Mouse (Mus musculus): ENCODE measurements around the gene Rgl2. TPM values are rescaled to one million over a fixed set of nuclear protein-coding genes. Genes with fewer than 3 reads are reported as not detected.

The Rgl2 gene
- polyA plus RNA-seq (2014; fragmentation: Illumina TruSeq; extraction: RNeasy Lipid Tissue Mini Kit (QIAGEN cat#74804); ENCODE audit: low read depth, low replicate concordance), result 0.64 TPM

DNA sequence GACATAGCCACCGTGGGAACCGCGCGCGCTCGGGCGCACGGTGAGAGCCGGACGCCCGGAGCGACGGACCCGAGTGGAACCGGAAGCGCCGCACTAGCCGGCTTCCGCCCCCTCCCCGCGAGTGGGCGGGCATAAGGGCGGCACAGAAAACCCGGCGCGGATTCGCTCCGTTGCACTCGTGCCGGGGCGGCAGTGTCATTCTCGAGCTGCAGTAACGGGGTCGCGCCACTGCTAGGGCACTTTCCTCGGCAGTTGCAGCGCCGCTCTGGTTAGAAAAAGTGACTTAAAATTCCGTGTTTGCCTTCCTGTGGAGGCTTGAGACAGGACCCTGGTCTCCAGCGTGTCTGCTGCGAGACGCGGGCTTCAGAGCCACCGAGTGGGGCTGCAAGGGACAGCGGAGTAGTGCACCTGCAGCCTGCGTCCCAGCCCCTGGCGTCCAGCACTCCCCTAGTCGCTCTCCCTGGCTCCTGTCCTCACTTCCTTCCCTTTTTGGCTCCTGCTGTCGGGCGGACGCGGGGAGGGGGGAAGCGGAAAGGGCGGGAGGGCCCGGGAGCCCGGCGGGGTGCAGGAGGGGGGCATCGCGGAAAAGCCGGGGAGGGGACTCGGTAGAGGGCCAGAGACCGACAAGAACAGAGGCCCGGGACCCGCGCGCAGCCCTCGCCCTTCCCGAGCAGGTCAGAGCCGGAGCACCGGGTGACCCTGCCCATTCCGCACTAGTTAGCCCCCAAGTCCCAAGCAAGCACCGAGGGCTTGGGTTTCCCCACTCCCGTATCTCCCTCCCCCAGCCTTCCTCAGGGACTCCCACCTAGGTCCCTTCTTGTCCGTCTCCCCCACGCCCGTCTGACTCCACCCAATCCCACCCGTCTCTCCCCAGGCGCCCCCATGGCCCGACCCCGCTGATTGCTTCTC is at the start of gene Rgl2:
Rgl2 (plus strand) TSS at position 173 of the 909 bp plus-strand sequence.

GRCm38 (mm10) chr17:33890533-33891059 is 38.7 kb upstream of the Rgl2 start, which contains the start of gene Kifc1:
Gene Kifc1 (minus strand): TSS chr17:33890661.

DNA sequence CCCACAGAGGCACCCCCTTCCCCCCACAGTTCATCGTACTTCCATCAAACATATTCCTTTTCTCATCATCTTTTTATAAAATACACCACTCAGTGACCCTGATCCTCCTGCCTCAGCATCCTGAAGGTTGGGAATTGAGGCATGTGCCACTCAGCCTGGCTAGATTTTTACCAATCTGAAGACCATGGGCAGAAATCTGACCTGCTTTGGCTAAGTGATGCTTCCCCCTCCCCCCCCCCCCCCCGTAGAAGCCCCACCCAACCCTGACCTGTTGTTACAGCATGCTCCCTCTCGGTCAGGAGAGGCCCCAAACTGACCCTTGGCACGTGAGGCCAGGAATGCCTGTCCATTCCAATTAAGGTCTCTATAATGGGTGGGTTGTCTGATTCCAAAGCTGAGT is 24.5 kb upstream of the Rgl2 start, which contains the start of gene Platr17:
Platr17 (plus strand) TSS at position 301 of the 400 bp plus-strand sequence.

GRCm38 (mm10) chr17:33909077-33909868 is 20.1 kb upstream of the Rgl2 start, which contains the start of gene Daxx:
Gene Daxx (plus strand): TSS chr17:33909414.

DNA sequence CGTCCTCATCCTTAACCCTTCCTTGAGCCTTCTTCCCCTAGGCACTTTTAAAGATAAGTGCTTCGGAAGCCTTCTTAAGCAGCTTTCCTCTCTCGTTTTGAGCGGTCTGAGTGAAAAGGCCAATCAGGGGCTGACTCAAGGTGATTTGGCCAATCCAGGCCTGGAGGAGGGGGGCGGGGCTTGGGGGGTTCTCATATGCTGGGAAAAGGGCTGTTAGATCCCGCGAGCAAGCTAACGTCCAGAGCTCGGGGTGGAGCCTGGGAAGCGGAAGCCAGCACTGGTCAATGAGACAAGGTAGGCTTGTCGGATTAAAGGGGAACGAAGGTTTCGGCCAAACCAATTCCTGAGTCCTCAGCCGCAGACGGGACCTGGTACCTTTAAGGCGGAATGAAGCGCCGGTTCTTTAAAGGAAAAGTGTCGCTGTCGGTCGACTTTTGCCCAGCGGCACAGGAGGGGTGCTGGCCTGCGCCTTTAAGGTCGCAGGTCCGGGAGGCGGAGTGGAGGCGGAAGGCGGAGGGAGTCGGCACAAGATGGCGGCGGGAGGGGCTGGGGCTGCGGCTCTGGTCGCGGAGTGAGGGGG is 13.6 kb upstream of the Rgl2 start, which contains the start of the genes Tapbp and Zbtb22:
Tapbp (plus strand) TSS at position 229 of the 580 bp plus-strand sequence.
Zbtb22 (plus strand) TSS at position 234 of the 580 bp plus-strand sequence.

GRCm38 (mm10) chr17:33940206-33940805 is 11.0 kb downstream of the Rgl2 start, which contains the start of the genes Pfdn6 and Wdr46:
Gene Pfdn6 (minus strand): TSS chr17:33940343.
Gene Wdr46 (plus strand): TSS chr17:33940660.

DNA sequence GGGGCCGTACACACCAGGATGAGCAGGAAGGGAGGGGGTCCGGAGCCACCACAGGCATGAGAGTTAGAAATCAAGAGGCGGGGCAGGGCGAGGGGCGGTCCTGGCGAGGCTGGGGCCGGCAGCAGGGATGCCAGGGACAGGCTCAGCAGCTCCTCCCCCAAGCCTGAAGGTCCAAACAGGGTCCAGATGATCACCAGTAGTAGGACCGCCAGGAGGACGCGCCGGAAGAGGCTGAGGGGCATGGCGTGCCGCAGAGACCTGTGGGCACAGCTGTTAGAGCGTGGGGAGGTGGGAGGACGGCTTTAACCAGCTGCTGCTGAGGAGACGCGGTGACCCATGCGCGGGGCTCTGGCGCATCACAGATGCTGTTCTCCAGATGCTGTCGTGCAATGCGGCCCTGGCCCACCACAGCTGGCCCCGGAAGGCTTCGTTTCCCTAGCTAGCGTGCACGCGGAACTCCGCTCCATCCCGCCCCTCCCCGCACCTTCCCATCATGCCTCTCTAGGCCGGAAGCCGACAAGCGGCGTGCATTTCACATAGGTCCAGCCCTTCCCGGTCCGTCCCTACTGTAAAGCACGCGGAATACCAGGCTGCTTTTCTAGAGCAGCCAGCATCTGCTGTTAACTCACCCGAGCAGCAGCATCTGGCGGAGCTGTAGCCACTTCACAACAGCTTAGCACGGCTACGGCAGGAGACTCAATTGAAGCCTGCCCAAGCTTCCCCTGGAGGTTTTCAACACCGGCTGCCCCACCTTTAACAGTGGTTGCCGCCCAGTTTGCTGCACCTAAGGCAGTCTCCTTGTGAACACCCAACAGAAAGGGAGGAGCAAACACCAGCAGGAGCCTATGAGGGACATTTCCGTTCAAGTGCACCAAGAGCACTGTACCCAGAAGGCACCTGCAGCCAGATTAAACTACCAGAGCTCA is 21.9 kb downstream of the Rgl2 start, which contains the start of gene B3galt4:
B3galt4 (minus strand) TSS at position 468 of the 926 bp plus-strand sequence.

DNA sequence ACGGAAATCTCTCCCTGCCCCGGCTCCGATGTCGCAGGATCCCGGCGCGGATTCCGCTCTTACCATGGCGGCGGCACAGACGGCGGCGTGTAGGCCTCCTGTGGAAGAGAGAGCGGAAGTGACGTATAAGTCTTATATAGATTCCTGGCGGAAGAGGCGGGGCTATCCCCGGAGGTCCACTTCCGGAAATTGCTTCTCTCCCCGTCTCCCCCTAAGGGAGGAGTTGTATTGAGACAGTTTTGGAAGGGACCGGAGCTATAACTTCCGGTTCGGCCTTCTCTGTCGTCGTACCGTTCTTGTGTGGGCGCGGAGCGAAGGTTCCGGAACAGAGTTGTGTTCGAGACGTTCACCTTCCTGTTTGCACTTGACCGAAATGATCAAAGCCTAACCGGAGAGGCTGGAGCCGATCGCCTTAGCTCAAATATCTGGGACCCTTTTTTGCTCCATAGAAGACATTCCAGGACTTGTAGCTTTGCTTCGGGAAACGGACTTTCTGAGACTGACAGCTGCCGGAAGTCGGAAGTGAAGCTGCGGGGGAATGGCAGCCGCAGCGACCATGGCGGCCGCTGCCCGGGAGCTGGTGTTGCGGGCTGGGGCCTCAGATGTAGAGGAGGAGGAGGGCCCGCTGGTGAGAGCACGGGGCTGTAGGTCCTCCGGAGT is 26.3 kb downstream of the Rgl2 start, which contains the start of the genes Vps52 and Rps18:
Vps52 (plus strand) TSS at position 258 of the 660 bp plus-strand sequence.
Rps18 (minus strand) TSS at position 447 of the 660 bp plus-strand sequence.

Other genes with a start within 250 kb of the Rgl2 start
- 147 TPM for gene Hnrnpm, start 242.7 kb upstream of the Rgl2 start, polyA plus RNA-seq (2014; fragmentation: Illumina TruSeq; extraction: RNeasy Lipid Tissue Mini Kit (QIAGEN cat#74804); ENCODE audit: low read depth, low replicate concordance)
- gene March2, start 210.9 kb upstream of the Rgl2 start, polyA plus RNA-seq (2014; fragmentation: Illumina TruSeq; extraction: RNeasy Lipid Tissue Mini Kit (QIAGEN cat#74804); ENCODE audit: low read depth, low replicate concordance), result 24.2 TPM
- gene Rab11b, start 169.0 kb upstream of the Rgl2 start, polyA plus RNA-seq (2014; fragmentation: Illumina TruSeq; extraction: RNeasy Lipid Tissue Mini Kit (QIAGEN cat#74804); ENCODE audit: low read depth, low replicate concordance), result 9.3 TPM
- 8.0 TPM for gene Angptl4, start 147.7 kb upstream of the Rgl2 start, polyA plus RNA-seq (2014; fragmentation: Illumina TruSeq; extraction: RNeasy Lipid Tissue Mini Kit (QIAGEN cat#74804); ENCODE audit: low read depth, low replicate concordance)
- gene Kank3, start 119.0 kb upstream of the Rgl2 start, polyA plus RNA-seq (2014; fragmentation: Illumina TruSeq; extraction: RNeasy Lipid Tissue Mini Kit (QIAGEN cat#74804); ENCODE audit: low read depth, low replicate concordance), result 3.1 TPM
- 37.1 TPM for gene Rps28, start 105.0 kb upstream of the Rgl2 start, polyA plus RNA-seq (2014; fragmentation: Illumina TruSeq; extraction: RNeasy Lipid Tissue Mini Kit (QIAGEN cat#74804); ENCODE audit: low read depth, low replicate concordance)
- 24.4 TPM for gene Ndufa7, start 105.0 kb upstream of the Rgl2 start, polyA plus RNA-seq (2014; fragmentation: Illumina TruSeq; extraction: RNeasy Lipid Tissue Mini Kit (QIAGEN cat#74804); ENCODE audit: low read depth, low replicate concordance)
- gene Cd320, start 86.5 kb upstream of the Rgl2 start, polyA plus RNA-seq (2014; fragmentation: Illumina TruSeq; extraction: RNeasy Lipid Tissue Mini Kit (QIAGEN cat#74804); ENCODE audit: low read depth, low replicate concordance), result 1.5 TPM
- gene Gm7029, start 55.7 kb upstream of the Rgl2 start, polyA plus RNA-seq (2014; fragmentation: Illumina TruSeq; extraction: RNeasy Lipid Tissue Mini Kit (QIAGEN cat#74804); ENCODE audit: low read depth, low replicate concordance), result not detected
- not detected for gene Kifc1, start 38.9 kb upstream of the Rgl2 start, polyA plus RNA-seq (2014; fragmentation: Illumina TruSeq; extraction: RNeasy Lipid Tissue Mini Kit (QIAGEN cat#74804); ENCODE audit: low read depth, low replicate concordance)
- not detected for gene Platr17, start 24.4 kb upstream of the Rgl2 start, polyA plus RNA-seq (2014; fragmentation: Illumina TruSeq; extraction: RNeasy Lipid Tissue Mini Kit (QIAGEN cat#74804); ENCODE audit: low read depth, low replicate concordance)
- gene Daxx, start 20.1 kb upstream of the Rgl2 start, polyA plus RNA-seq (2014; fragmentation: Illumina TruSeq; extraction: RNeasy Lipid Tissue Mini Kit (QIAGEN cat#74804); ENCODE audit: low read depth, low replicate concordance), result 3.7 TPM
- 29.5 TPM for gene Tapbp, start 13.6 kb upstream of the Rgl2 start, polyA plus RNA-seq (2014; fragmentation: Illumina TruSeq; extraction: RNeasy Lipid Tissue Mini Kit (QIAGEN cat#74804); ENCODE audit: low read depth, low replicate concordance)
- 1.7 TPM for gene Zbtb22, start 13.6 kb upstream of the Rgl2 start, polyA plus RNA-seq (2014; fragmentation: Illumina TruSeq; extraction: RNeasy Lipid Tissue Mini Kit (QIAGEN cat#74804); ENCODE audit: low read depth, low replicate concordance)
- gene Pfdn6, start 10.8 kb downstream of the Rgl2 start, polyA plus RNA-seq (2014; fragmentation: Illumina TruSeq; extraction: RNeasy Lipid Tissue Mini Kit (QIAGEN cat#74804); ENCODE audit: low read depth, low replicate concordance), result 12.6 TPM
- gene Wdr46, start 11.1 kb downstream of the Rgl2 start, polyA plus RNA-seq (2014; fragmentation: Illumina TruSeq; extraction: RNeasy Lipid Tissue Mini Kit (QIAGEN cat#74804); ENCODE audit: low read depth, low replicate concordance), result 1.2 TPM
- gene B3galt4, start 21.9 kb downstream of the Rgl2 start, polyA plus RNA-seq (2014; fragmentation: Illumina TruSeq; extraction: RNeasy Lipid Tissue Mini Kit (QIAGEN cat#74804); ENCODE audit: low read depth, low replicate concordance), result not detected
- gene Vps52, start 26.3 kb downstream of the Rgl2 start, polyA plus RNA-seq (2014; fragmentation: Illumina TruSeq; extraction: RNeasy Lipid Tissue Mini Kit (QIAGEN cat#74804); ENCODE audit: low read depth, low replicate concordance), result 3.0 TPM
- 51.8 TPM for gene Rps18, start 26.5 kb downstream of the Rgl2 start, polyA plus RNA-seq (2014; fragmentation: Illumina TruSeq; extraction: RNeasy Lipid Tissue Mini Kit (QIAGEN cat#74804); ENCODE audit: low read depth, low replicate concordance)
- gene H2-K1, start 70.8 kb downstream of the Rgl2 start, polyA plus RNA-seq (2014; fragmentation: Illumina TruSeq; extraction: RNeasy Lipid Tissue Mini Kit (QIAGEN cat#74804); ENCODE audit: low read depth, low replicate concordance), result 848 TPM
- gene Ring1, start 95.1 kb downstream of the Rgl2 start, polyA plus RNA-seq (2014; fragmentation: Illumina TruSeq; extraction: RNeasy Lipid Tissue Mini Kit (QIAGEN cat#74804); ENCODE audit: low read depth, low replicate concordance), result 1.8 TPM
- gene H2-Ke6, start 98.5 kb downstream of the Rgl2 start, polyA plus RNA-seq (2014; fragmentation: Illumina TruSeq; extraction: RNeasy Lipid Tissue Mini Kit (QIAGEN cat#74804); ENCODE audit: low read depth, low replicate concordance), result 13.3 TPM
- 3.2 TPM for gene Slc39a7, start 102.1 kb downstream of the Rgl2 start, polyA plus RNA-seq (2014; fragmentation: Illumina TruSeq; extraction: RNeasy Lipid Tissue Mini Kit (QIAGEN cat#74804); ENCODE audit: low read depth, low replicate concordance)
- 1.4 TPM for gene Rxrb, start 102.3 kb downstream of the Rgl2 start, polyA plus RNA-seq (2014; fragmentation: Illumina TruSeq; extraction: RNeasy Lipid Tissue Mini Kit (QIAGEN cat#74804); ENCODE audit: low read depth, low replicate concordance)
- not detected for gene Col11a2, start 109.9 kb downstream of the Rgl2 start, polyA plus RNA-seq (2014; fragmentation: Illumina TruSeq; extraction: RNeasy Lipid Tissue Mini Kit (QIAGEN cat#74804); ENCODE audit: low read depth, low replicate concordance)
- not detected for gene H2-Oa, start 162.8 kb downstream of the Rgl2 start, polyA plus RNA-seq (2014; fragmentation: Illumina TruSeq; extraction: RNeasy Lipid Tissue Mini Kit (QIAGEN cat#74804); ENCODE audit: low read depth, low replicate concordance)
- gene H2-DMa, start 190.0 kb downstream of the Rgl2 start, polyA plus RNA-seq (2014; fragmentation: Illumina TruSeq; extraction: RNeasy Lipid Tissue Mini Kit (QIAGEN cat#74804); ENCODE audit: low read depth, low replicate concordance), result 1.2 TPM
- gene Brd2, start 193.1 kb downstream of the Rgl2 start, polyA plus RNA-seq (2014; fragmentation: Illumina TruSeq; extraction: RNeasy Lipid Tissue Mini Kit (QIAGEN cat#74804); ENCODE audit: low read depth, low replicate concordance), result 94.0 TPM
- 0.64 TPM for gene H2-DMb2, start 213.8 kb downstream of the Rgl2 start, polyA plus RNA-seq (2014; fragmentation: Illumina TruSeq; extraction: RNeasy Lipid Tissue Mini Kit (QIAGEN cat#74804); ENCODE audit: low read depth, low replicate concordance)
- gene H2-DMb1, start 223.5 kb downstream of the Rgl2 start, polyA plus RNA-seq (2014; fragmentation: Illumina TruSeq; extraction: RNeasy Lipid Tissue Mini Kit (QIAGEN cat#74804); ENCODE audit: low read depth, low replicate concordance), result 2.6 TPM

All from liver, adult 10 weeks (tissue).